Mouse (Mus musculus) heart, postnatal 36 days (tissue): ENCODE results near the gene Nr1i3. TPM values are rescaled to one million over a fixed set of nuclear protein-coding genes. Genes with fewer than 3 reads are reported as not detected.
A peak's percentile ranks its signal among the peaks of the same experiment; 100 is the strongest.
"Not testable (repeated sequence)": the region's sequence is repeated elsewhere in the genome, so short reads cannot be mapped to it uniquely, and the experiment has no call there.

ENCODE experiments used
- DNase-seq, 2 experiments: peaks; one replicate each; pipeline ENCODE4 v3.0.0; 2021 to 2022
- intact Hi-C: fragments of 180-260 bp; cut with DNase I; formaldehyde crosslinking; loops from one replicate; pipeline ENCODE4 v1.15.1; 2025
- total RNA-seq, 2 experiments: library from RNA; stranded (reverse); gene quantifications; 2 replicates each; pipeline ENCODE4 v1.2.3; 2021

The Nr1i3 gene
- total RNA-seq, 2 experiments from 2014 or later, result 0.08 TPM; not detected in 1

- intact Hi-C loops, result no loop called here
- DNase-seq, result no peak
These were observed 11.1 kb downstream of the Nr1i3 start, which contains the start of gene Apoa2 for GRCm38 (mm10) chr1:171224857-171225256. Gene Apoa2 (plus strand): TSS chr1:171225054.

GRCm38 (mm10) chr1:171226780-171227179 lies 13.0 kb downstream of the Nr1i3 start:
- DNase-seq, result no peak
- intact Hi-C loops, result no loop called here

DNA sequence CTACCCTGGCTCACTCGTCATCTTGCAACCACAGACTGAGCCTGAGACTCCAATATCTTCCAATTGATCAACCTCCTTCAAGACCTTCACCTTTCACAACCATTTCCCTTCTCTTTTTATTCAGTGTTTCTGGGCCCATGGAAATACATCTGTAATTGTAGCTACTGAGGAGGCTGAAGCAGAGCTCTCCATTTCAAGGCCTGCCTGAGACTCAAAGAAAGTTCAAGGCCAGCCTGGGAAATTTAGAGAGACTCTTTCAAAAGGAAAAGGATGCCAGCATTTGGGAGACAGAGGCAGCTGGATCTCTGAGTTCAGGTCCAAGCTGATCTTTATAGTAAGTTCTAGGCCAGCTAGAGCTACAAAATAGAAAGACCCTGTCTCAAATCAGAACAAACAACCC lies 14.1 kb downstream of the Nr1i3 start:
- no peak for DNase-seq
- intact Hi-C loops, result no loop called here

DNA sequence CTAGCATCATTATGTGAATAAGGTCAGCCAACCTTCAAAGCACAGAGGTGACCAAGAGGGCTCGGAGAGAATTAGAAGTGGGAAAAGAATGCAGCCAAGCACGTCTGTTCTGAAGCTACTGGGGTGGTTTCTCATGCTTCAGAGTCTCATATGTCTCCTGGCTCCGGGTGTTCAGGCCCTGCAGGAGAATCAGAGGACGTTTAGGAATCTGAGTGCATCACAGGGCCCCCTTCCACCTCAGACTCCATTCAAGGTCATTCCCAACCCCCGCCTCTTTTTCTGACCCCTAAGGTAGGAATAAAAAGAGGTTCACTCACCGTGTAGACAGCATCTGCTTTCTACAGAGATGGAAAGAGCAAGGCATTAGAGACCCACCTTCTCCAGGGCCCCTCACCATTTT lies 16.0 kb downstream of the Nr1i3 start:
- intact Hi-C loops, result no loop called here
- DNase-seq, result no peak

GRCm38 (mm10) chr1:171230215-171230614 lies 16.4 kb downstream of the Nr1i3 start:
- DNase-seq, result no peak
- intact Hi-C loops, result no loop called here

GRCm38 (mm10) chr1:171231844-171232243 lies 18.1 kb downstream of the Nr1i3 start:
- DNase-seq, result no peak
- intact Hi-C loops, result no loop called here

- intact Hi-C loops, result no loop called here
- DNase-seq, result no peak
These were observed 18.6 kb downstream of the Nr1i3 start for GRCm38 (mm10) chr1:171232348-171232747.

DNA sequence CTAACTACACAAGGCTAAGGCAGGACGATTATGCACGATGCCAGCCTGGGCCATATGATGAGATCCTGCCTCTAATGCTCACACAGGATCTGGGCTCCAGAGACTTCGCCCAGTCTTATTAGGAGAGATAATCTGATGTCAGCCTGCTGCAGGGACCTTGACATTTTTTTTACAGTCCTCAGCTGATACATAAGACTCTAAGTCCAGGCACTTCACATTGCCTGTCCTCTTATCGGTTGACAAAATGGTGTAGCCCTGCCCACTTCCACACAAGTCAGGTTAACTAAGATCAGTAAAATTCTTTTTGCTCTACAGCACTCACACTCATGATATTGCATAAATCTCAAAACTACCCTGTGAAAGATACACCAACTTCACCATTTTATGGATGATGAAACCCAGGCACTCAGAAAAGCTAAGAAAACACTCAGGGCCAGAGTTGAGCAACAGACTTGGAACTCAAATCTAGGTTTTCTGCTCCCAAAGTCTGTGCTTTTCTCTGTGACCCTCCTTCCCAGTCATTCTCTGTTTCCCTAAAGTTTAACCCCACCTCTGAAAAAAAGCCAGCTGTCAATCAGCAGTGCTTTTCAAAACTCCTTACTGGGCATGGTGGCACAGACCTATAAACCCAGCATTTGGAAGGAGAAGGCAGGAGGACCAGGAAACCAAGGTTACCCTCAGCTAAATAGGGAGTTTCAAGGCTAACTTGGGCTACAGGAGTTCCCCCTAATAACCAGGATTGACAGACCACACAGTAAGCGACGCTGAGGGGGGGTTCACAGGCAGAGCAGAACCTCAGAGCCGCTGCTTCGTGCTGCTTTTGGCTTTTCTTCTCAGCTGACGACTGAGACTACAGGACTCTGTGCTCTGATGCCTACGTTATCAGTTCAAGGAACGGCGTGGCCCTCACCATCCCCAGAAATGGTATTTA lies 19.3 kb downstream of the Nr1i3 start:
- DNase-seq, result no peak

GRCm38 (mm10) chr1:171234126-171234525 lies 20.4 kb downstream of the Nr1i3 start, which contains the start of gene Fcer1g:
Gene Fcer1g (minus strand): TSS chr1:171234365.
- intact Hi-C loops, result no loop called here
- peak; percentile 49 to 52 for DNase-seq

More for the DNA sequence above, 19.3 kb downstream of the Nr1i3 start:
- intact Hi-C loops, result no loop called here

DNA sequence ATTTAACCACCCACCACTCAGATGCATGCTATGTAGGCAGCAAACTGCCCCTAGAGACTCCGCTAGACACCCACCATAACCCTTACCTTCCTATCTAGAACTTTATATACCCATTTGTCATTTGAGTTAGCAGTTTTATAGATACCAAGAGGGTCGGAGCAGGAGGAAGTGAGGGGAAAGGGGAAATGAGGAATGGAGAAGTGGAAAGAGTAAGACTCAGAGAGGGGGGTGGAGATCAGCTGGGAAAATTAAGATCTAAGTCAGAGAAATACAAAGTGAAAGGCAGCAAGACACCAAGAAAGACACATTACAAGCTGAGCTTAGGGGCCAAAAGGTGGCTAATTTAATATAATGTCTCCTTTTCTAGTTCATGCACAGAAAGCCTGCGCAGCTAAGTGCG lies 20.8 kb downstream of the Nr1i3 start:
- intact Hi-C loops, result no loop called here

GRCm38 (mm10) chr1:171235791-171236190 lies 22.0 kb downstream of the Nr1i3 start:
- intact Hi-C loops, result no loop called here
- no peak for DNase-seq

More for the DNA sequence above, 20.8 kb downstream of the Nr1i3 start:
- DNase-seq, result no peak

GRCm38 (mm10) chr1:171237438-171237837 lies 23.7 kb downstream of the Nr1i3 start:
- intact Hi-C loops, result no loop called here
- DNase-seq, result no peak

GRCm38 (mm10) chr1:171238463-171238862 lies 24.7 kb downstream of the Nr1i3 start:
- peak; percentile 58 to 63 for DNase-seq
- intact Hi-C loops, result no loop called here

GRCm38 (mm10) chr1:171239992-171240744 lies 26.4 kb downstream of the Nr1i3 start:
- intact Hi-C loops, result no loop called here
- DNase-seq, result peak; percentile 52 to 56

- intact Hi-C loops, result no loop called here
- no peak for DNase-seq
These were observed 27.1 kb downstream of the Nr1i3 start for GRCm38 (mm10) chr1:171240911-171241310.

DNA sequence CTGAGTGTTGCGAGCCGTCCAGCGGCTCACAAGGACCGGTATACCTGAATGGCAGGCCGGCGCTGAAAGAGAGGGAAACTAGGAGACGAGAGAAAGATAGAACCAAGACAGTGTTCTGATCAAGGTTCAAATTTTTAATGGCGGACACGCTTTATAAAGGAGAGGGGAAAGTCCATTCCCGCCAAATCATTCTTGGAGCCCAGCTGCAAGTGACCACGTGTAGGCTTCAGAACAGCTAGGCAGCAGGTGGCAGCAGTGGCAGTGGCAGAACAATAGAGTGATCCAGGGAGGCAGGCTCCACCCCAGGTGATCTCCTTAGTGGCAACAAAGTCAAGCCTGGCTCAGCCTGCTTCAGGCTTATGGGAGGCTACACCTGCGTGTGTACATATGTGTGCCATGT lies 28.2 kb downstream of the Nr1i3 start:
- DNase-seq, intact Hi-C loops: not testable (repeated sequence)

DNA sequence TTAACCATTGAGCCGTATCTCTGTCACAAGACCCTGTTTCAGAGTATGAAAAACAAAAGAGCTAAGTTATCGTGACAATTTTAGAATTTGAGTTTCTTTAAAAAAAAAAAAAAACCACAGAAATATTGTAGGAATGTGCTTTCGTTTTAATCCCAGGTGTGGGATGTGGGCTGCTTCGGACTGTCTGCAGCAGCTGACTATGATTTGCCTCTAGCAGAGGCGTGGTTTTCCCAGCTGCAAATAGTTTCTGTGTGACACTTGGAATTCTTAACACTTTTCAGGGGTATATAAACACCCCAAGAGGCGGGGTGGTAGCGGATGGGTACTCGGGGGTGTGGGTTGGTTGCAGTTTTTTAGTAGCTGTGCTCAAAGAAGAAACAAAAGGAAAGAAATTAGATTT lies 31.6 kb downstream of the Nr1i3 start:
- intact Hi-C loops, result loop anchor here (5.0 kb wide), 1 partner anchor 87 kb away; no protein-coding TSS in a partner anchor
- no peak for DNase-seq

DNA sequence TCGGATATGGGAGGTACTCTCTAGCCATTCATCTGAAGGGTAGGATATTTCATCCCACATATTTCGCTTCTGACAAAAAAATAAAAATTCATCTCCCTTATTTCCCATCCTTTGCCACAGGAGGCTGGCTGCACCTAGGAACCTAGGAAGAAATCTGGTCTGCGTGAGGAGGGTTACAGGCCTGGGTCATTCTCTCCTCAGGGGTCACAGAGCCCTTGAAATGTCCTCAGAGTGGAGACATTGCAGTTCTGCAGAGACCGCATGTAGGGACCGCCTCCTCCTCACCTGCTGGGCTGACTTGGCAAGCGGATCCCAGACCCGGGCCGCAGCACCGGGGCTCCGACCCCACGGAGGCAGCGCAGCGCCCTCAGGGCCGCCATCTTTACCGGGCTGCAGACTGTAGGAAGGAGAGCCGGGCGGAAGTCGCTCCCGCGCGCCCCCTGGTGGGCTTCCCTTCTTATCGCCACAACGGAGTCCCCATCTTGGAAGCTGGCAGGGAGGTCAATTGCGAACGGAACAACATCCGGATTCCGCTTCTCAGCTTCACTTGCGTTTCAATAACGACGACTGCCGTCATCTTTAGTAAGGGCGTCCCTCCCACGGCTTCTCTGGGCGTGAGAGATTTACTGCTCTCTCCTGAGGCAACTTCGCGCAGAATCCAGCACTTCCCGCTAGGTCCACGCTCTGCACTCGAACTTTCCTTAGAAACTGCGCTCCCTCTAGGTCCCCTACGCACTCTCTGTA lies 33.1 kb downstream of the Nr1i3 start:
- DNase-seq, result peak; percentile 96 to 97
- intact Hi-C loops, result loop anchor here (2.0 to 5.0 kb wide), 3 partner anchors 24 to 85 kb away; partner anchors contain the start of genes B4galt3 and Tomm40l

GRCm38 (mm10) chr1:171247453-171247841 lies 33.7 kb downstream of the Nr1i3 start:
- intact Hi-C loops, result loop anchor here (2.0 to 5.0 kb wide), 3 partner anchors 23 to 85 kb away; partner anchors contain the start of genes B4galt3 and Tomm40l
- DNase-seq, result no peak

DNA sequence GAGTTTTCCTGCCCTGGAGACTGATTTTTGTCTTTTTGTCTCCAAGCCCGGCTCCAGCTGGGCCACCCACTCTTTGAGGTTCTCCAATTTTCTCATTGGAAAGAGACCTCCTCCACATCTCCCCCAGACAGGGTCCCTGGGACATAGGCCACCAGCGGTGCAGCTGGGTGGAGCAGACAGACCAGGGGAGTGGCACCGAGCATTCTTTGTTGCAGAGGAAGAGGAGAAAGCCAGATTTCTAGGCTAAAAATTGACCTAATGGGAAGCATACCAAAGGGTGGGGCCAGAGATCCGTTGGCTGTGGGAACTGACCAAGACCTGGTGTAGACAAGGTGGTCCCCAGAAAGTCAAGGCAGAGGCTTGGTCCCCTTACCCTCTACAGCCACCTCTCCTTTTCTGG lies 34.1 kb downstream of the Nr1i3 start:
- intact Hi-C loops, result loop anchor here (2.0 to 5.0 kb wide), 3 partner anchors 23 to 84 kb away; partner anchors contain the start of genes B4galt3 and Tomm40l
- no peak for DNase-seq
